Mouse (Mus musculus) intestine, postnatal 0 days (tissue): ENCODE results near the gene Snrpb. TPM values are rescaled to one million over a fixed set of nuclear protein-coding genes. Genes with fewer than 3 reads are reported as not detected.

Experiments
- ATAC-seq: fragments of 200-750 bp; cut with Nextera tagmentation; 2 replicates; pipeline ENCODE4 v1.8.0; 2017; ENCODE audit warnings: mild to moderate bottlenecking, moderate TSS enrichment, moderate library complexity
- H3K27ac ChIP-seq: fragments of 300-500 bp; sonication (generic); 2 replicates; pipeline ENCODE4 v1.5.1; 2014; ENCODE audit warnings: mild to moderate bottlenecking, low read depth, low read length, moderate library complexity
- H3K27me3 ChIP-seq: fragments of 300-500 bp; sonication (generic); replicated peaks from 2 replicates; pipeline ENCODE4 v1.6.1; 2014; ENCODE audit warnings: low read length, mixed read lengths; ENCODE audit not compliant: control insufficient read depth, insufficient read depth
- H3K36me3 ChIP-seq: fragments of 300-500 bp; sonication (generic); 2 replicates; pipeline ENCODE4 v1.6.1; 2014; ENCODE audit warnings: mild to moderate bottlenecking, moderate library complexity; ENCODE audit not compliant: control insufficient read depth, insufficient read depth
- H3K4me1 ChIP-seq: fragments of 300-500 bp; sonication (generic); replicated peaks from 2 replicates; pipeline ENCODE4 v1.6.1; 2014; ENCODE audit warnings: antibody characterized with exemption, low read length, mixed read lengths; ENCODE audit not compliant: control insufficient read depth, insufficient read depth
- H3K4me2 ChIP-seq: fragments of 300-500 bp; sonication (generic); replicated peaks from 2 replicates; pipeline ENCODE4 v1.6.1; 2014; ENCODE audit warnings: low read depth, mild to moderate bottlenecking, moderate library complexity
- H3K4me3 ChIP-seq: fragments of 300-500 bp; sonication (generic); 2 replicates; pipeline ENCODE4 v1.5.1; 2014; ENCODE audit warnings: low read depth, low read length
- H3K9ac ChIP-seq: fragments of 300-500 bp; sonication (generic); 2 replicates; pipeline ENCODE4 v1.6.1; 2014; ENCODE audit warnings: mild to moderate bottlenecking, low read depth, low read length
- H3K9me3 ChIP-seq: fragments of 300-500 bp; sonication (generic); 2 replicates; pipeline ENCODE4 v1.6.1; 2016; ENCODE audit warnings: mixed run types; ENCODE audit not compliant: control insufficient read depth
- CTCF ChIP-seq: sonication (generic); IDR thresholded peaks from 2 replicates; pipeline ENCODE4 v1.5.1; 2016; ENCODE audit warnings: low read depth, mild to moderate bottlenecking, control low read depth, antibody characterized with exemption, moderate library complexity
- WGBS: fragments of 180-500 bp; shearing (Covaris S2); extraction: QIAGEN DNeasy Blood & Tissue Kit; methylation state at CpG from one replicate; pipeline ENCODE4 v1.1.7; 2014; 5-methylcytosine and 5-hydroxymethylcytosine counted together
- polyA plus RNA-seq: library from polyadenylated mRNA; unstranded; fragments of >200 nt; fragmentation: Nextera tagmentation; extraction: Ambion mirVana; gene quantifications from 2 replicates; pipeline ENCODE4 v1.2.1, GENCODE M21; 2015

The Snrpb gene
- polyA plus RNA-seq, 1 experiment from 2014 or later = 234 TPM

DNA sequence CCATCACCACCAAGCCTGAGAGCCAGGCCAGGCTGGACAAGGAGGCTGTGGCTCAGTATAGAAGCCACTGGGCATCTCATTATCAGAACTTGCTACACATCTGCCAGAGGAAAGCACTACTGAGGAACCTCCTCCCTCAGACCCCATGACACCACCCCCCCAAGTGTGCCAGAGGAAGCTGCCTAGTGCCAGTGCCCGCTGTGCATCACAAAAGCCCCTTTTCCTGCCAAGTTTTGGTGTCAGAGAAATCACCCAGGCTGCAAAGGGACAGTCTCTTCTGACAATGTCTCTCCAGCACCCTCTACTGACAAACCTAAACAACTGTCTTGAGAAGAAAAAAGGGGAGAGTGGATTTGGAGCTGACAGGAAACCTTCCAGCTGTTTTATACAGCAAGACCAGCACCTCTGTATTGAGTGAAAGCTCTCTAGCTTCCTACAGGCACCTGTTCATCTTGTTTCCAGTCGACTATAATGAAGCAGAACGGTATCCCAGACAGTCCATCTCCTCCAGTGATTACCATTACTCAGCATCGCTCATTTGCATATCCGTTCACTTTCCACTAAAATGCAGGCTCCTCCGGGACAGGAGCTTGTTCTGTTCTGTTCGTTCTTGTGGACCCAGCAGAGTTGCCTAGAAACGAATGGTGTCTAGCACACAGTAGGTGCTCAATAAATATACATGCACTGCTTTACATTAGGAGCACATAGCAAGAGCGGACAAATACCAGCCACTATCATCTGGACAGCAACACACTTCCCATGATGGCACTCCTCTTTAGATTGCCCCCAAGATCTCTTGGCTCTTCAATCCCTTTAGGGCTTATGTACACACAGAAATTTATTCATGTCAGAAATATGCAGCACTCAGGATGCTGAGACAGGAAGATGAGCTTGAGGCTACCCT is 12.6 kb downstream of the Snrpb start:
- peaks cover 32% of the 10 kb centered on the region for H3K36me3 ChIP-seq
- H3K9ac ChIP-seq = no peak overlapping the region
- no peaks in the 10 kb centered on the region for H3K4me1 ChIP-seq
- no peak overlapping the region for H3K27ac ChIP-seq
- H3K27me3 ChIP-seq = no peaks in the 10 kb centered on the region
- H3K4me2 ChIP-seq = no peak overlapping the region
- WGBS = 73% methylated on average over 9 of the region's 9 CpGs
- H3K4me3 ChIP-seq = no peak overlapping the region
- peak; percentile 68 for TF ChIP-seq CTCF
- no peak for ATAC-seq
- no peaks in the 10 kb centered on the region for H3K9me3 ChIP-seq

DNA sequence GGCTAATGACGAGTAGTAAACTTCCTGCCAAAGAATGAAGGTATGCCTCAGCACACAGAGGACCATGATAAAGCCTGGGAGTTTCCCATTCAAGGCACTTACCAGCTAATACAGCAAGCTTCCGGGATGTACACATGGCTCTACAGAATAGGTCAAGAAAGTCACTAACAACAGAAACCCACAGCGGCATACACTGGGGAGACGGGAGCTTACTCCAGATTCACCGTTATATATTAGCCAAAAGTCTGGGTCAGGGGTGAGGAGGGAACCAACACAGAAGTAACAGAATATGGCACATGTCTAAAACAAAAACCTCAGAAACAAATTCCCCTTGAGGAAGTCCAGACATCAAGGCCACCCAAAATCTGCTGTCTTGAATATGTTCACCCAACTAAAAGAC is 16.5 kb downstream of the Snrpb start:
- Histone ChIP-seq H3K4me1 (no peaks in the 10 kb centered on the region), H3K4me2 (no peak overlapping the region), H3K27ac (no peak overlapping the region), H3K27me3 (no peaks in the 10 kb centered on the region), H3K9me3 (no peaks in the 10 kb centered on the region), H3K9ac (no peak overlapping the region), H3K4me3 (no peak overlapping the region), H3K36me3 (0 out of 2 replicates have a peak, but pooled peaks cover 6% of the 10 kb centered on the region)
- TF ChIP-seq CTCF = no peak
- WGBS = 66% methylated on average over 5 of the region's 5 CpGs
- ATAC-seq = no peak

DNA sequence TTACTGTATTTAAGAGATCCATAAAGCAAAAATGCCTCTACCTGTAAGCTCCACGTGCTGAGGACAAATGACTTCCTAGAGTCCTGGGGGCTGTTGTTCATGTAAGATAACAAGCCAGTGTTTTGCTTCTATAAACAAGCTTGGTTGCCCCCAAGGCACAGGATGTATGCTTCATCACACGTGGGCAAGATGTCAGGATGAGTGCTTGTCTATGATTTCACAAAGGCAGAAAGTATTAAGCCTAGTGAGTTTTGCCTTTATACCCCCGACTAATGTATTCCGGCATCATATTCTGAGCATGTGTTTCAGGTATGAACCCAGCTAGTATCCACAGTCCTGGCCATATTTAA is 21.1 kb downstream of the Snrpb start:
- Histone ChIP-seq H3K4me1 (no peaks in the 10 kb centered on the region), H3K9me3 (no peaks in the 10 kb centered on the region), H3K4me2 (no peak overlapping the region), H3K36me3 (no peaks in the 10 kb centered on the region), H3K27ac (no peak overlapping the region), H3K4me3 (no peak overlapping the region), H3K9ac (no peak overlapping the region), H3K27me3 (no peaks in the 10 kb centered on the region)
- no peak for ATAC-seq
- no peak for TF ChIP-seq CTCF
- WGBS = 59% methylated on average over 4 of the region's 4 CpGs

DNA sequence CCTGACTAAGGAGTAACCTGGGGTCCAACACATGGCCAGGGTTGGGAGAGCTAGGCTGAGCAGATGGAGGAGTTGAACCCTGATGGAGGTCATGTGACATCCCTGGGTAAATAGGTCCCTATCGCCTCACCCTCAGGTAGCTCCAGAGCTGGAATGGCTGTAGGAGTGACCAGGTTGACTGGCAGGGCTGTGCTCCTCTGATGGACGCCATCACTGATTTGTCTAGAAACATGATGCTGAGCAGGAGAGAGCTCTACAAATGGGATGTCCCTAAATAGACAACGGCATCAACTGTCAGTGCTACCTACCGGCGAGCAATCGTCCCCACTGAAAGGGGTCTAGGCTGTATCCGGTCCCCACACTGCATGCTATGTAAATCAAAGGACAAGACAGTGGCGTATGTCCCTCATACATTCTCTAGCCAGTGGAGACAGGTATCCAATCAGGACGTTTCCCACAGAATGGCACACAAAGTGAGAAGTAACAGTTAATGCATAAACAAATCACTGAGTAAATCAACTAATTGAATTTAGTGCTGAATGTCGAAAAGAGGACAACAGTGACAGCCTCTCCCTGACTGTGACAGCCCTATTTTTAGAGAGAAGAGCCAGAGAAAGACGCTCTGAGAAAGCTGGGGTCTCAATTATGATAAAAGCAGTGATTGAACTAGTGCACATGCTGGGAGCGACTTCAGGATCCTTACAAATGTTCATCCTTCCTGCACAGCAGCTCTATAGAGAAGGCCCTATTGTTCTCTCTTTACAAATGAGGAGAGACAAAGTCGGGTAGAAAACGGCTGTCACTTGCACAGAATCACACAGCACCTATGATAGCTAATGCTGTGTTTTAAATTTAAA is 21.7 kb downstream of the Snrpb start:
- no peak for ATAC-seq
- no peaks in the 10 kb centered on the region for H3K4me1 ChIP-seq
- no peaks in the 10 kb centered on the region for H3K27me3 ChIP-seq
- whole genome bisulfite sequencing = 76% methylated on average over 14 of the region's 14 CpGs
- H3K4me2 ChIP-seq = no peak overlapping the region
- H3K27ac ChIP-seq = no peak overlapping the region
- H3K36me3 ChIP-seq = no peaks in the 10 kb centered on the region
- H3K9ac ChIP-seq = no peak overlapping the region
- H3K9me3 ChIP-seq = no peaks in the 10 kb centered on the region
- TF ChIP-seq CTCF = no peak
- H3K4me3 ChIP-seq = no peak overlapping the region

DNA sequence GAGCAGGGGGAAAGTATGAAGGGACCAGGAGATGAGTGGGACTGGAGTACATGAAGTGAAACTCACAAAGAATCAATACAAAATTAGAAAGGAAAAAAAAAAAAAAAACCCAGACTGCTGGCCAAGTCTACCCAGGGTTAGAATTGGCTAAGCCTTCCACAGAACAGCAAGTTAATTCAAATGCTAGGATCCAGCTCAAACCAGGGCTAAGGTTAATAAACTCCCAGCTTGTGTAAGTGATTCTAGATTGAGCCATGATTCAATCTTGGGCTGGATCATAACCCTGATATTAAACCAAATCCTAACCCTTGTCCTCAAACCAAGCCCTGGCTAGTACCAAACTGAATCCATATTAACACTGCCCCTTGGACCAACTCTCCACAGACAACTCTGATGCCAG is 23.4 kb downstream of the Snrpb start:
- Histone ChIP-seq H3K4me1 (no peaks in the 10 kb centered on the region), H3K36me3 (no peaks in the 10 kb centered on the region), H3K27me3 (no peaks in the 10 kb centered on the region), H3K4me3 (no peak overlapping the region), H3K4me2 (no peak overlapping the region), H3K27ac (no peak overlapping the region), H3K9ac (no peak overlapping the region), H3K9me3 (no peaks in the 10 kb centered on the region)
- TF ChIP-seq CTCF = no peak
- no peak for ATAC-seq

DNA sequence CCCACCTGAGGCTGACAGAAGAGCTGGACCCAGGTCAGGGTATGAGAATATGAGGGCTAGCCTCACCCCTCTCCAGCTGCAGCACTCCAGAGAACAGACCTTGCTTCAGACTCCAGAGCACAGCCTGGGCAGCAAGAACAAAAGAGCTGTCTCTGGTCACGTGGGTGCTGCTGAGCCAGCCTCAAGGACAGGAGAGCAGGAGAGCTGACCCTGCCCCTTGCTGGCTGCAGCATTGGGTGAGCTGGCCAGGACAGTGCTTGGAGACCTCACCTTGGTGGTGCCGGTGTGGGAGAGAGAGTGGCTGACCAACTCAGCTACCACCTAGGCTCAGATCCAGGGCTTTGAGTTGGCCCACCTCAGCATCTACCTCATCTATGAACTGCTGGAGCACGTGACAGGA is 24.0 kb downstream of the Snrpb start:
- Histone ChIP-seq H3K4me2 (no peak overlapping the region), H3K9ac (no peak overlapping the region), H3K27me3 (no peaks in the 10 kb centered on the region), H3K27ac (no peak overlapping the region), H3K4me3 (no peak overlapping the region), H3K36me3 (no peaks in the 10 kb centered on the region), H3K9me3 (no peaks in the 10 kb centered on the region), H3K4me1 (no peaks in the 10 kb centered on the region)
- no peak for ATAC-seq
- WGBS = 78% methylated on average over 3 of the region's 3 CpGs
- TF ChIP-seq CTCF = no peak
